Mouse (Mus musculus): ENCODE data around the gene Fam240b. TPM values are rescaled to one million over a fixed set of nuclear protein-coding genes. Genes with fewer than 3 reads are reported as not detected.

The Fam240b gene
- total and polyA plus RNA-seq, 3 experiments: not detected

- Histone ChIP-seq H3K4me1 (ENCODE audit: control insufficient read depth in 1 of 2, insufficient read depth in 2 of 2, low read length in 2 of 2) (no peaks in the 10 kb centered on the region), H3K9ac (ENCODE audit: control insufficient read depth, low read depth, low read length, poor library complexity, severe bottlenecking) (no peak overlapping the region), H3K4me3 (ENCODE audit: control insufficient read depth in 1 of 2, insufficient read depth in 1 of 2, low read depth in 2 of 2, low read length in 2 of 2) (no peak overlapping the region), H3K9me3 (replicated peaks; ENCODE audit: insufficient read depth, low read length) (no peaks in the 10 kb centered on the region), H3K27me3 (ENCODE audit: control insufficient read depth in 1 of 2, insufficient read depth in 2 of 2, low read length in 2 of 2) (no peaks in the 10 kb centered on the region), H3K79me2 (ENCODE audit: control insufficient read depth, insufficient read depth, low read length, poor library complexity) (no peaks in the 10 kb centered on the region), H3K27ac (ENCODE audit: control insufficient read depth, low read depth, low read length) (no peak overlapping the region), H3K36me3 (ENCODE audit: control insufficient read depth in 1 of 2, insufficient read depth in 2 of 2, low read length in 2 of 2) (no peaks in the 10 kb centered on the region)
- no peak for TF ChIP-seq POLR2AphosphoS5 (IDR thresholded peaks at IDR 0.05; ENCODE audit: borderline replicate concordance, low read depth, low read length)
- TF ChIP-seq ZNF384 (IDR thresholded peaks at IDR 0.05; ENCODE audit: low read depth, low read length): no peak
- no peak for TF ChIP-seq POLR2A (IDR thresholded peaks at IDR 0.05; ENCODE audit: control insufficient read depth in 1 of 2, insufficient read depth in 1 of 2, low read depth in 1 of 2, low read length in 2 of 2, poor library complexity in 1 of 2)
- TF ChIP-seq POLR2AphosphoS2 (IDR thresholded peaks at IDR 0.05; ENCODE audit: low read length): no peak
- TF ChIP-seq RAD21 (IDR thresholded peaks at IDR 0.05; ENCODE audit: low read depth, low read length): no peak
- no peak for TF ChIP-seq ZC3H11A (IDR thresholded peaks at IDR 0.05; ENCODE audit: low read depth, low read length)
- TF ChIP-seq USF2 (IDR thresholded peaks at IDR 0.05; ENCODE audit: borderline replicate concordance in 1 of 2, insufficient read depth in 1 of 2, low read depth in 1 of 2, low read length in 2 of 2): no peak
- no peak for TF ChIP-seq ELF1 (IDR thresholded peaks at IDR 0.05; ENCODE audit: low read depth, low read length)
- TF ChIP-seq TBP (IDR thresholded peaks at IDR 0.05; ENCODE audit: low read depth, low read length): no peak
- TF ChIP-seq NELFE (IDR thresholded peaks at IDR 0.05; ENCODE audit: low read depth, low read length): no peak
- no peak for TF ChIP-seq JUND (IDR thresholded peaks at IDR 0.05; ENCODE audit: low read depth, low read length)
- no peak for TF ChIP-seq SMC3 (IDR thresholded peaks at IDR 0.05; ENCODE audit: low read depth, low read length)
- no peak for TF ChIP-seq MYC (IDR thresholded peaks at IDR 0.05; ENCODE audit: low read depth, low read length)
- no peak for TF ChIP-seq NRF1 (IDR thresholded peaks at IDR 0.05; ENCODE audit: insufficient read depth, low read depth, low read length, poor library complexity, severe bottlenecking)
- no peak for TF ChIP-seq SIN3A (IDR thresholded peaks at IDR 0.05; ENCODE audit: low read length)
- TF ChIP-seq RCOR1 (IDR thresholded peaks at IDR 0.05; ENCODE audit: low read depth, low read length): no peak
- TF ChIP-seq MYB (IDR thresholded peaks at IDR 0.05; ENCODE audit: low read depth, low read length): no peak
- TF ChIP-seq GATA1 (IDR thresholded peaks at IDR 0.05; ENCODE audit: low read depth, low read length): no peak
- TF ChIP-seq E2F4 (IDR thresholded peaks at IDR 0.05; ENCODE audit: borderline replicate concordance, low read depth, low read length): no peak
- DNase-seq (ENCODE audit: low read depth, low spot score): no peak
These were observed 14.0 kb upstream of the Fam240b start for GRCm38 (mm10) chr13:64511616-64512015.

GRCm38 (mm10) chr13:64507361-64507760 lies 9.8 kb upstream of the Fam240b start:
- Histone ChIP-seq H3K27ac (ENCODE audit: control insufficient read depth, low read depth, low read length) (no peak overlapping the region), H3K79me2 (ENCODE audit: control insufficient read depth, insufficient read depth, low read length, poor library complexity) (no peaks in the 10 kb centered on the region), H3K4me1 (ENCODE audit: control insufficient read depth in 1 of 2, insufficient read depth in 2 of 2, low read length in 2 of 2) (no peaks in the 10 kb centered on the region), H3K9ac (ENCODE audit: control insufficient read depth, low read depth, low read length, poor library complexity, severe bottlenecking) (no peak overlapping the region), H3K9me3 (replicated peaks; ENCODE audit: insufficient read depth, low read length) (no peaks in the 10 kb centered on the region), H3K27me3 (ENCODE audit: control insufficient read depth in 1 of 2, insufficient read depth in 2 of 2, low read length in 2 of 2) (no peaks in the 10 kb centered on the region), H3K4me3 (ENCODE audit: control insufficient read depth in 1 of 2, insufficient read depth in 1 of 2, low read depth in 2 of 2, low read length in 2 of 2) (no peak overlapping the region), H3K36me3 (ENCODE audit: control insufficient read depth in 1 of 2, insufficient read depth in 2 of 2, low read length in 2 of 2) (no peaks in the 10 kb centered on the region)
- no peak for DNase-seq (ENCODE audit: low read depth, low spot score)
- TF ChIP-seq HCFC1 (IDR thresholded peaks at IDR 0.05; ENCODE audit: low read depth, low read length) (no peak), ZKSCAN1 (IDR thresholded peaks at IDR 0.05; ENCODE audit: low read depth, low read length) (no peak), USF2 (IDR thresholded peaks at IDR 0.05; ENCODE audit: borderline replicate concordance in 1 of 2, insufficient read depth in 1 of 2, low read depth in 1 of 2, low read length in 2 of 2) (no peak), RAD21 (IDR thresholded peaks at IDR 0.05; ENCODE audit: low read depth, low read length) (no peak), TBP (IDR thresholded peaks at IDR 0.05; ENCODE audit: low read depth, low read length) (no peak), CHD2 (IDR thresholded peaks at IDR 0.05; ENCODE audit: low read length) (no peak), NRF1 (IDR thresholded peaks at IDR 0.05; ENCODE audit: insufficient read depth, low read depth, low read length, poor library complexity, severe bottlenecking) (no peak)

Measured in MEL (cell line).